Mouse (Mus musculus): ENCODE results near the gene Fgfr2. TPM values are rescaled to one million over a fixed set of nuclear protein-coding genes. Genes with fewer than 3 reads are reported as not detected.
A peak's percentile ranks its signal among the peaks of the same experiment; 100 is the strongest.

Fgfr2 gene
- total and polyA plus RNA-seq, 2 experiments from 2014 or later, result 17.1 to 47.6 TPM

DNA sequence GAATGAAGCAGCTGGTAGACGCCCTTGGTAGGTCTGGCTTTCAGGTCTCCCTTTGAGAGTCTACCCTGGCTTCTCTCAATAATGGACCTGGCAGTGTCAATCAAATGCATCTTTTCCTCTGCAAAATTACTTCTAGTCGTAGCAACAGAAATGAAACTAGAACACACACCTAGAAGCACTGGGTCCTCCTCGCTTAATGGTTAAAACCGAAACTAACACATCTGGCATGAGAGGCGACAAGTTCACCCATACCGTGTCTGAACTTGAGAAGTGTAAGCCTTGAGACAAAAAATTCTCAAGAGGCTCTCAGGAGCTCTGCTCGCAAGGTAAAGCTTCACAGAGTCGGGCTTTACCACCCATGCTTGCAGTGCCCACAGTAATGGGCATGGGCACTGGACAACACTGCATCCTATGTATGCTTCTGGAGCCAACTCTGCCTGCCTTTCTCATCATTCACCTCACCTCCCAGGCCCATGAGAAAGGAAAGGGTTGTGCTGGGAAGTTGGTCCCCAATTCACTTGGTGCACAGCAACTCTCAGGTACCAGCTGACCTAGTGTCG, 2295.2 kb downstream of the Fgfr2 start:
- H3K27ac ChIP-seq (ENCODE audit: low read depth, low read length), result no peak overlapping the region
- H3K27me3 ChIP-seq (ENCODE audit: insufficient read depth, low read length), result no peaks in the 10 kb centered on the region; the same call in 1 of the 2 replicates
- no peak overlapping the region for H3K9ac ChIP-seq
- no peak for TF ChIP-seq CTCF (IDR thresholded peaks at IDR 0.05; ENCODE audit: low read depth)
- WGBS, result 91% methylated on average over 9 of the region's 9 CpGs
- H3K36me3 ChIP-seq (ENCODE audit: insufficient read depth), result no peaks in the 10 kb centered on the region
- H3K4me3 ChIP-seq (ENCODE audit: low read depth, low read length), result no peak overlapping the region
- ATAC-seq (no peak), DNase-seq (no peak)
- H3K4me2 ChIP-seq (ENCODE audit: low read depth), result no peak overlapping the region
- H3K4me1 ChIP-seq (ENCODE audit: insufficient read depth), result no peaks in the 10 kb centered on the region
- no peaks in the 10 kb centered on the region for H3K9me3 ChIP-seq (ENCODE audit: low read length)

GRCm38 (mm10) chr7:130827431-130827830, 2295.7 kb downstream of the Fgfr2 start:
- H3K4me2 ChIP-seq (ENCODE audit: low read depth), result no peak overlapping the region
- no peaks in the 10 kb centered on the region for H3K9me3 ChIP-seq (ENCODE audit: low read length)
- 57% methylated on average over 3 of the region's 3 CpGs for WGBS
- peak; percentile 78 for TF ChIP-seq CTCF (IDR thresholded peaks at IDR 0.05; ENCODE audit: low read depth)
- no peak for ATAC-seq
- H3K36me3 ChIP-seq (ENCODE audit: insufficient read depth), result no peaks in the 10 kb centered on the region
- no peak overlapping the region for H3K4me3 ChIP-seq (ENCODE audit: low read depth, low read length)
- H3K27ac ChIP-seq (ENCODE audit: low read depth, low read length), result no peak overlapping the region
- no peaks in the 10 kb centered on the region for H3K4me1 ChIP-seq (ENCODE audit: insufficient read depth)
- no peaks in the 10 kb centered on the region; the same call in 1 of the 2 replicates for H3K27me3 ChIP-seq (ENCODE audit: insufficient read depth, low read length)
- H3K9ac ChIP-seq, result no peak overlapping the region
- peak; percentile 68 for DNase-seq

DNA sequence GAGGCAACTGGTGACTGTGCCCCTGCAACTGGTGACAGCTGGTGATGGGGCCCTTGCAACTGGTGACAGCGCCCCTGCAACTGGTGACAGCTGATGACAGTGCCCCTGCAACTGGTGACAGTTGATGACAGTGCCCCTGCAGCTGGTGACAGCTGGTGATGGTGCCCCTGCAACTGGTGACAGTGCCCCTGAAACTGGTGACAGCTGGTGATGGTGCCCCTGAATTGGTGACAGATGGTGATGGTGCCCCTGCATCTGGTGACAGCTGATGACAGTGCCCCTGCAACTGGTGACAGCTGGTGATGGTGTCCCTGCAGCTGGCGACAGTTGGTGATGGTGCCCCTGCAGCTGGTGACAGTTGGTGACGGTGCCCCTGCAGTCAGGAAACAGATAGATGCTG, 2296.8 kb downstream of the Fgfr2 start:
- TF ChIP-seq CTCF (IDR thresholded peaks at IDR 0.05; ENCODE audit: low read depth), result no peak
- Histone ChIP-seq H3K9ac (no peak overlapping the region), H3K9me3 (ENCODE audit: low read length) (no peaks in the 10 kb centered on the region), H3K4me2 (ENCODE audit: low read depth) (no peak overlapping the region), H3K4me3 (ENCODE audit: low read depth, low read length) (no peak overlapping the region), H3K36me3 (ENCODE audit: insufficient read depth) (no peaks in the 10 kb centered on the region), H3K4me1 (ENCODE audit: insufficient read depth) (no peaks in the 10 kb centered on the region), H3K27ac (ENCODE audit: low read depth, low read length) (no peak overlapping the region), H3K27me3 (ENCODE audit: insufficient read depth, low read length) (no peaks in the 10 kb centered on the region)
- DNase-seq (no peak), ATAC-seq (no peak)
- WGBS, result 77% methylated on average over 3 of the region's 3 CpGs

DNA sequence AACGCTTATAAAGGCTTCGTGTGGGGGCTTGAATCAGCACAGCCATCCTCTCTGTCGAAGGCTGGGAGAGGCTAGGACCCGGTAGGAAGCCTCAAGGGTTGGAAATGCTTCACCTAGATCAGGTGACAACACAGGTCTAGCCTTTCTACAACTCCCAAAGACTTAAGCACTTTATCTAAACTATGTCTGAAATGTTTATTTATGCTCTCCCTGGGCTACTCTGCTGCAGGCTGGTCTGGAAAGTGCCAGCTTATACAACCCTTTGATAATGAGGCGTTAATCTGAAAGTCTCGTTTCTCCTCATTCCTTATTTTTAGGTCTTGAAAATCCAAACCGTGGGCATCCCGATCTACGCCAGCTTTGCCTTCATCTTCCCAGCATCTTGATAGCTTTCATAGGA, 2299.2 kb downstream of the Fgfr2 start:
- Histone ChIP-seq H3K36me3 (ENCODE audit: insufficient read depth) (no peaks in the 10 kb centered on the region), H3K27me3 (ENCODE audit: insufficient read depth, low read length) (no peaks in the 10 kb centered on the region), H3K4me2 (ENCODE audit: low read depth) (no peak overlapping the region), H3K4me3 (ENCODE audit: low read depth, low read length) (no peak overlapping the region), H3K27ac (ENCODE audit: low read depth, low read length) (no peak overlapping the region), H3K4me1 (ENCODE audit: insufficient read depth) (no peaks in the 10 kb centered on the region), H3K9me3 (ENCODE audit: low read length) (no peaks in the 10 kb centered on the region), H3K9ac (no peak overlapping the region)
- ATAC-seq (no peak), DNase-seq (no peak)
- TF ChIP-seq CTCF (IDR thresholded peaks at IDR 0.05; ENCODE audit: low read depth), result no peak
- 82% methylated on average over 9 of the region's 9 CpGs for WGBS

DNA sequence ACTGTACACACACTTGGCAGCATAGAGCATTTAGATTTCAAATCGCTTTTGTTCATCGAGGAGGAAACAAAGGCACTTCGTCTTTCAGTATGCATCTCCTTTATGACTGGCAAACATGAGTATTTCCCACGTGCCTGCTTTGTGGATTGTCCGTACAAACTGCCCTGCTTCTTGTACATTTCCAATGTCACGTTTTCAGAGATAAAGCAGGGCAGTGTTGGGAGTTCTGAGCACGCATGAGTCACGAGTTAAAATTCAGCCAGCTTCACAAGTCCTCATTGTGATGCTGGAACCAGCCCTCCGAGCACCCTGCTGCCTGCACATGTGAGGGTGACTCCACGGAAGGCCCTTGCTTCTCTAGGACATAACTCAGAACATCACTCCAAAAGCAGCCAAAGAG, 2303.5 kb downstream of the Fgfr2 start:
- Histone ChIP-seq H3K4me1 (ENCODE audit: insufficient read depth) (no peaks in the 10 kb centered on the region), H3K4me2 (ENCODE audit: low read depth) (no peak overlapping the region), H3K9me3 (ENCODE audit: low read length) (no peaks in the 10 kb centered on the region), H3K36me3 (ENCODE audit: insufficient read depth) (no peaks in the 10 kb centered on the region), H3K27ac (ENCODE audit: low read depth, low read length) (no peak overlapping the region), H3K4me3 (ENCODE audit: low read depth, low read length) (no peak overlapping the region), H3K9ac (no peak overlapping the region), H3K27me3 (ENCODE audit: insufficient read depth, low read length) (no peaks in the 10 kb centered on the region)
- DNase-seq (peak; percentile 16), ATAC-seq (no peak)
- no peak for TF ChIP-seq CTCF (IDR thresholded peaks at IDR 0.05; ENCODE audit: low read depth)
- 52% methylated on average over 10 of the region's 10 CpGs for WGBS

GRCm38 (mm10) chr7:130818813-130819212, 2304.3 kb downstream of the Fgfr2 start:
- DNase-seq, result no peak
- Histone ChIP-seq H3K4me3 (ENCODE audit: low read depth, low read length) (no peak overlapping the region), H3K36me3 (ENCODE audit: insufficient read depth) (no peaks in the 10 kb centered on the region), H3K9me3 (ENCODE audit: low read length) (no peaks in the 10 kb centered on the region), H3K4me2 (ENCODE audit: low read depth) (no peak overlapping the region), H3K9ac (no peak overlapping the region), H3K4me1 (ENCODE audit: insufficient read depth) (no peaks in the 10 kb centered on the region), H3K27ac (ENCODE audit: low read depth, low read length) (no peak overlapping the region), H3K27me3 (ENCODE audit: insufficient read depth, low read length) (no peaks in the 10 kb centered on the region)
- no peak for TF ChIP-seq CTCF (IDR thresholded peaks at IDR 0.05; ENCODE audit: low read depth)
- 83% methylated on average over 5 of the region's 5 CpGs for WGBS
- no peak for ATAC-seq

DNA sequence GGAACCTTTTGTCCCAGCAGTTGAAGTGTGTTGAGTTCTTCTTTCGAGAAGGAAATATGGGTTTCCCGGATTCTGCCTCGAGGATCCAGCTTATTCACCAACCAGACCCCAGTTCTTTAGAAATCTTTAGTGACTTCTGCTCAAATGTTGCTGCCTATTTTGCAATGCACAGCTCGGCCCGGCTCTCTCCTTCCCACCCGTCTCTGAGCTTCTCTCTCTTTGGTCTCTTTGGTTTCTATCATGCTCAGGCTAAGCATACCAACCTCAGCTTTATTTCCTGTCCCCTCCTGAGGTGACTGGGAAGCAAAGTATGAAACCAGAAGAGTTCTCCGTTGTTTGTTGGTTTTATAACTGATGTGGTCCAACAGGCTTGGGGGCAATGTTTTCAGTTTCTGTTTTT, 2306.9 kb downstream of the Fgfr2 start:
- WGBS, result 86% methylated on average over 7 of the region's 7 CpGs
- no peak for ATAC-seq
- no peak for TF ChIP-seq CTCF (IDR thresholded peaks at IDR 0.05; ENCODE audit: low read depth)

More for the DNA sequence above, 2306.9 kb downstream of the Fgfr2 start:
- Histone ChIP-seq H3K27ac (ENCODE audit: low read depth, low read length) (no peak overlapping the region), H3K9me3 (ENCODE audit: low read length) (no peaks in the 10 kb centered on the region), H3K4me1 (ENCODE audit: insufficient read depth) (no peaks in the 10 kb centered on the region), H3K27me3 (ENCODE audit: insufficient read depth, low read length) (no peaks in the 10 kb centered on the region), H3K9ac (no peak overlapping the region), H3K4me3 (ENCODE audit: low read depth, low read length) (no peak overlapping the region), H3K4me2 (ENCODE audit: low read depth) (no peak overlapping the region), H3K36me3 (ENCODE audit: insufficient read depth) (no peaks in the 10 kb centered on the region)
- no peak for DNase-seq

Measured in forebrain, postnatal 0 days (tissue).